Mouse (Mus musculus) lung, adult 2 months (tissue): Measurements from ENCODE around the gene Chst10. TPM values are rescaled to one million over a fixed set of nuclear protein-coding genes. Genes with fewer than 3 reads are reported as not detected.

ENCODE experiments used
- DNase-seq: peaks from one replicate; pipeline ENCODE4 v3.0.0; 2022
- H3K4me1 ChIP-seq: fragments of 200-500 bp; 2 replicates; pipeline ENCODE4 v1.6.1; 2011; ENCODE audit warnings: low read length; ENCODE audit not compliant: control insufficient read depth, insufficient read depth
- H3K4me3 ChIP-seq: fragments of 200-500 bp; replicated peaks from 2 replicates; pipeline ENCODE3; 2011; ENCODE audit warnings: low read depth, mild to moderate bottlenecking, control low read depth, low read length; ENCODE audit errors: extremely low read depth
- CTCF ChIP-seq: fragments of 200-500 bp; IDR thresholded peaks from 2 replicates; pipeline ENCODE4 v1.5.1; 2011; ENCODE audit warnings: mild to moderate bottlenecking, low read length, control low read depth; ENCODE audit not compliant: insufficient read depth
- POLR2A ChIP-seq: fragments of 200-500 bp; IDR thresholded peaks from 2 replicates; pipeline ENCODE4 v1.6.1; 2011; ENCODE audit warnings: low read depth, mild to moderate bottlenecking, control low read depth, low read length, borderline replicate concordance; ENCODE audit errors: extremely low read depth
- WGBS: fragments of 180-500 bp; shearing (Covaris S2); methylation state at CpG from one replicate; pipeline ENCODE4 v1.1.7; 2018; 5-methylcytosine and 5-hydroxymethylcytosine counted together
- polyA plus RNA-seq: library from polyadenylated mRNA; depleted of rRNA; stranded (reverse); fragments of >200 nt; gene quantifications from 2 replicates; pipeline ENCODE4 v1.2.3, GENCODE M21; 2012; rRNA removed

Gene Chst10
- polyA plus RNA-seq, 1 experiment, result 0.32 TPM

DNA sequence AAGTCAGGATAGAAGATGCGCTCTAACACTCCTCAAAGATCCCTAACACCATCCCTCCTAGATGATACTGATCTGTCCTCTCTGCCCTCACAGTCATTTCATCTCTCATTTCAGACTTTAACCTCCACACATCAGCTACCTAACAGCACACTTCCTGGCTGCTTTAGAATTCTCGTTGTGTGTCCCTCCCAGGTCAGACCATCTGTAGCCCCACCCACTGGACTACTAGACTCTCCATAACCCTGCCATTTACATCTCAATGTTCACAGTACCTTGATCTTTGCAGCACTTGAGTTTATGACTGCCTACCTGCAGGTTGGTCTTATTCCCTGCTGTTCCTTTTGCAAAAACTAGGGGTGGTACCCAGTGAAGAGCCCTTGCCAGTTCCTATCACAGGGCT lies 74.1 kb downstream of the Chst10 start:
- Histone ChIP-seq H3K4me1 (no peaks in the 10 kb centered on the region), H3K4me3 (no peak overlapping the region)
- no peak for TF ChIP-seq POLR2A
- no peak for TF ChIP-seq CTCF
- WGBS, result 66% methylated on average over 2 of the region's 2 CpGs
- DNase-seq, result no peak

DNA sequence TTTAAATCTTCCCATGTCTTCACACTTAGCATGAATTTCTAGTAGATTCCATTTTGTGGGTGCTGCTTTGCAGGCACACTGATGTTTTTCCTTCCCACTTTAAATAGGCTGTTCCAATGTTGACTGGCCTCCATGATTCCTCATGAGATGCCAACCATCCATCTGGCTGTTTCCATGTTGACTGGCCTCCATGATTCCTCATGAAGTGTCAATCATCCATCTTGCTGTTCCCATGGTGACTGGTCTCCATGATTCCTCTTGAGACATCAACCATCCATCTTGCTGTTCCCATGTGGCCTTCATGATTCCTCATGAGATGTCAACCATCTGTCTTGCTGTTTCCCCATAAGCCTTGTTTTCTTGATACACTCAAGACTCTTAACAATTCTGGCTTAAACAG lies 78.3 kb downstream of the Chst10 start:
- Histone ChIP-seq H3K4me1 (no peaks in the 10 kb centered on the region), H3K4me3 (no peak overlapping the region)
- no peak for DNase-seq
- TF ChIP-seq POLR2A, result no peak
- TF ChIP-seq CTCF, result no peak

DNA sequence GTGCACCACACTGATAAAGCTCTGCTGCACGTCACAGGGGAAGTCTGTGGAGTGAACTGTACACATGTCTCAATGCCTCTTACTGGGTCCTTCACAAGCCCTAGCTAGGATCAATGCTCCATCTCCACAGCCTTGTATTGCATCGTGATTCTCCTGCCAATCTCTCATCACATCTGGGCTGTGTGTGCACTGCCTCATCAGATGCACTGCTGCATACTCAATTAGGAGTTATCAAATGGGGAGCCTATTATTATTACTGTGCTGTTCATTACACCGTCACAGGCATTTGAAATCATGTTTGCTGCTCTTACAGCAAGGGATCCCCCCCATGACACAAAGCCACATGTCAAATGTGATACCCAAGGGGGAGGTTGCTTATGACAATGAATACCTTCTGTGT lies 80.3 kb downstream of the Chst10 start:
- 79% methylated on average over 3 of the region's 3 CpGs for WGBS
- Histone ChIP-seq H3K4me3 (no peak overlapping the region), H3K4me1 (no peaks in the 10 kb centered on the region)
- TF ChIP-seq CTCF, result no peak
- no peak for TF ChIP-seq POLR2A
- no peak for DNase-seq

DNA sequence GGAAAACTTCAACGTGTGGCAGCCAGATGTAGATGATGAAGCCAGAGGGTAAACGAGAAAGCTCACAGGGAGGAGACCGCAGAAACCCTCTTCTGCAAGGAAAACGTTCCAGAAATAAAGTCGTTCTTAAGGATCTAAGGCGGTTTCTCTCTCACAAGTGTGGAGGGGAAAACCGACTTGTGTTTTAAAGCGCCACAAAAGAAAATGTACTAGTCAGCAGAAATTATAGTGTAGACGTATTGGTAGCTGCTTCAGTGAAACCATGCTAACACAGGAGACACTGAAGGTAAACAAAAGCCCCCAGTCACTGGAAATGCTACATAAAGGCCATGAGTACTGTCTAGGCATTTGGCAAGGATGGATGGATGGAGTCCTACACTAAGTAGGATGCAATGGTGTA lies 80.7 kb downstream of the Chst10 start:
- Histone ChIP-seq H3K4me3 (no peak overlapping the region), H3K4me1 (no peaks in the 10 kb centered on the region)
- DNase-seq, result no peak
- TF ChIP-seq CTCF (no peak), POLR2A (no peak)
- WGBS, result 72% methylated on average over 9 of the region's 9 CpGs

DNA sequence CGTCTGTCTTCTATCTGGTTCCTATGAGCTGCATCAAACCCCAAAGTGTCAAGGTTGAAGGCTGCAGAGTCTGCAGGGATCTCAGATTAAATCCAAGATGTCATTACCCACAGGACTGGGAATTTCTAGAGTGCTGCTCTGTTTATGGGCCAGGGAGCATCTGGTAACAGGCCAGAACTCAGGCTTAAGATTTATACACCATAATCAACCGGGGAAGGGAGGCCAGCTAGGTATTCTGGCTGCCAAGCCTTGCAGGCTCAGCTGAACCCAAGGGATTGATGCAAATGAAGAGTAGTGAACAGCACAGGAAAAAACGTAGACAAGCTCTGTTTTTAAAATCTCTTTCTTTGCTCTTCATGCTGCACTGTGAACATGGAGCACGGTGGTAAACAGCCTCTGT lies 81.7 kb downstream of the Chst10 start:
- 63% methylated on average over 4 of the region's 4 CpGs for WGBS
- Histone ChIP-seq H3K4me3 (no peak overlapping the region), H3K4me1 (no peaks in the 10 kb centered on the region)
- TF ChIP-seq CTCF (no peak), POLR2A (no peak)
- no peak for DNase-seq

Other genes with a start within 250 kb of the Chst10 start
- 16.9 and 19.3 TPM in 2 replicates for gene Aff3, start 233.2 kb downstream of the Chst10 start, polyA plus RNA-seq
- gene Lonrf2, start 61.5 kb downstream of the Chst10 start, polyA plus RNA-seq, result 0.20 and 0.21 TPM in 2 replicates
- gene Nms, start 41.0 kb upstream of the Chst10 start, polyA plus RNA-seq, result not detected in 2 replicates
- gene Pdcl3, start 87.4 kb upstream of the Chst10 start, polyA plus RNA-seq, result 25.7 and 44.5 TPM in 2 replicates